ENCODE assay signal across 8 mouse cellular contexts in genomic region chr17:27154256-27154655, GRCm38 (mm10). TPM values are rescaled to one million over a fixed set of nuclear protein-coding genes. Genes with fewer than 3 reads are reported as not detected.
DNase-seq lines count a peak whose midpoint lies in the region; ATAC-seq and TF ChIP-seq lines count a peak whose summit lies in the region.

No protein-coding gene starts in this region.

- no peaks in the 10 kb centered on the region for H3K4me1 ChIP-seq in forebrain, postnatal 0 days (ENCODE audit: insufficient read depth)
- H3K4me1 ChIP-seq in forebrain, embryonic 11.5 days (replicated peaks; ENCODE audit: control insufficient read depth, insufficient read depth, low read length), result no peaks in the 10 kb centered on the region
- H3K4me1 ChIP-seq in embryonic fibroblast, embryonic 13.5 days (ENCODE audit: control insufficient read depth, insufficient read depth, low read length), result peaks cover 8% of the 10 kb centered on the region
- peaks cover 45% of the 10 kb centered on the region for H3K4me1 ChIP-seq in hindbrain, embryonic 13.5 days (replicated peaks)

- no peak for TF ChIP-seq POLR2A in embryonic fibroblast, embryonic 13.5 days (IDR thresholded peaks at IDR 0.05; ENCODE audit: low read depth, low read length)

- ATAC-seq in forebrain, postnatal 0 days, result peak; percentile 16; the same call in 1 of the 2 replicates
- ATAC-seq in forebrain, embryonic 11.5 days (replicated peaks; ENCODE audit: low FRiP score), result no peak
- no peak for ATAC-seq in hindbrain, embryonic 13.5 days (ENCODE audit: low FRiP score)

- WGBS in forebrain, postnatal 0 days, result 67% methylated on average over 14 of the region's 14 CpGs
- whole genome bisulfite sequencing in forebrain, embryonic 11.5 days, result 90% methylated on average over 14 of the region's 14 CpGs
- WGBS in hindbrain, embryonic 13.5 days, result 89% methylated on average over 14 of the region's 14 CpGs

- H3K4me2 ChIP-seq in forebrain, postnatal 0 days (ENCODE audit: low read depth), result no peak overlapping the region
- no peak overlapping the region for H3K4me2 ChIP-seq in forebrain, embryonic 11.5 days (ENCODE audit: low read depth, low read length, severe bottlenecking)
- no peak overlapping the region for H3K4me2 ChIP-seq in hindbrain, embryonic 13.5 days

- no peak overlapping the region for H3K4me3 ChIP-seq in forebrain, postnatal 0 days (ENCODE audit: low read depth, low read length)
- no peak overlapping the region for H3K4me3 ChIP-seq in forebrain, embryonic 11.5 days (ENCODE audit: low read depth, low read length)
- H3K4me3 ChIP-seq in embryonic fibroblast, embryonic 13.5 days (ENCODE audit: insufficient read depth, low read length), result no peak overlapping the region
- no peak overlapping the region for H3K4me3 ChIP-seq in hindbrain, embryonic 13.5 days

- H3K9ac ChIP-seq in forebrain, postnatal 0 days, result no peak overlapping the region
- H3K9ac ChIP-seq in forebrain, embryonic 11.5 days (ENCODE audit: low read length), result no peak overlapping the region
- no peak overlapping the region for H3K9ac ChIP-seq in hindbrain, embryonic 13.5 days

- H3K36me3 ChIP-seq in forebrain, postnatal 0 days (ENCODE audit: insufficient read depth), result no peaks in the 10 kb centered on the region
- H3K36me3 ChIP-seq in forebrain, embryonic 11.5 days (ENCODE audit: control insufficient read depth, insufficient read depth, low read length), result no peaks in the 10 kb centered on the region
- no peaks in the 10 kb centered on the region for H3K36me3 ChIP-seq in hindbrain, embryonic 13.5 days

- no peaks in the 10 kb centered on the region for H3K9me3 ChIP-seq in forebrain, postnatal 0 days (ENCODE audit: low read length)
- no peaks in the 10 kb centered on the region for H3K9me3 ChIP-seq in forebrain, embryonic 11.5 days (ENCODE audit: control insufficient read depth, low read length)
- no peaks in the 10 kb centered on the region for H3K9me3 ChIP-seq in hindbrain, embryonic 13.5 days

- no peak for DNase-seq in forebrain, postnatal 0 days
- no peak for DNase-seq in forebrain, embryonic 11.5 days (ENCODE audit: low spot score)
- DNase-seq in NIH3T3 (ENCODE audit: low read depth), result peak; percentile 55
- DNase-seq in spleen, postnatal 10 days (ENCODE audit: low spot score in 2 of 2), result no peak
- no peak for DNase-seq in lung, postnatal 4 days
- DNase-seq in embryo, embryonic 10.5 days (ENCODE audit: low spot score), result no peak

- no peak overlapping the region for H3K27ac ChIP-seq in forebrain, postnatal 0 days (ENCODE audit: low read depth, low read length)
- no peak overlapping the region for H3K27ac ChIP-seq in forebrain, embryonic 11.5 days (ENCODE audit: low read depth, low read length)
- peak overlapping the region; percentile 65 for H3K27ac ChIP-seq in embryonic fibroblast, embryonic 13.5 days (ENCODE audit: insufficient read depth, low read length)
- H3K27ac ChIP-seq in hindbrain, embryonic 13.5 days, result 0 out of 2 replicates have a peak overlapping the region, but pooled peaks have one; percentile 26

- TF ChIP-seq CTCF in forebrain, postnatal 0 days (IDR thresholded peaks at IDR 0.05; ENCODE audit: low read depth), result no peak
- no peak for TF ChIP-seq CTCF in embryonic fibroblast, embryonic 13.5 days (IDR thresholded peaks at IDR 0.05; ENCODE audit: borderline replicate concordance, insufficient read depth, low read length)

- H3K27me3 ChIP-seq in forebrain, postnatal 0 days (ENCODE audit: insufficient read depth, low read length), result no peaks in the 10 kb centered on the region
- no peaks in the 10 kb centered on the region for H3K27me3 ChIP-seq in forebrain, embryonic 11.5 days (ENCODE audit: control insufficient read depth, insufficient read depth, low read length)
- H3K27me3 ChIP-seq in hindbrain, embryonic 13.5 days, result peaks cover 7% of the 10 kb centered on the region; the same call in 1 of the 2 replicates

RNA-seq across cellular contexts. Expression of gene Ip6k3, which starts 13.3 kb away (rescaled TPM):
- 0.08 TPM in 1 of 2 replicates, not detected in the other for total RNA-seq in forebrain, postnatal 0 days (2014; rRNA removed)
- 0.06 TPM in 2 replicates for polyA plus RNA-seq in forebrain, postnatal 0 days (2015; fragmentation: Nextera tagmentation; extraction: Ambion mirVana)
- polyA plus RNA-seq in forebrain, embryonic 11.5 days (2014; fragmentation: Nextera tagmentation; extraction: Ambion mirVana), result 0.08 and 0.19 TPM in 2 replicates
- polyA plus RNA-seq in embryonic fibroblast, embryonic 13.5 days (2011; ENCODE audit: insufficient read length, low read depth, missing spikeins), result not detected in 2 replicates
- polyA plus RNA-seq in hindbrain, embryonic 13.5 days (2015; fragmentation: Nextera tagmentation; extraction: Ambion mirVana), result 0.45 and 0.58 TPM in 2 replicates

RNA-seq across cellular contexts. Expression of gene Uqcc2, which starts 20.5 kb away (rescaled TPM):
- 214 and 330 TPM in 2 replicates for total RNA-seq in forebrain, postnatal 0 days (2014; rRNA removed)
- 388 and 459 TPM in 2 replicates for polyA plus RNA-seq in forebrain, postnatal 0 days (2015; fragmentation: Nextera tagmentation; extraction: Ambion mirVana)
- 330 and 336 TPM in 2 replicates for polyA plus RNA-seq in forebrain, embryonic 11.5 days (2014; fragmentation: Nextera tagmentation; extraction: Ambion mirVana)
- 148 and 168 TPM in 2 replicates for polyA plus RNA-seq in embryonic fibroblast, embryonic 13.5 days (2011; ENCODE audit: insufficient read length, low read depth, missing spikeins)
- 335 and 349 TPM in 2 replicates for polyA plus RNA-seq in hindbrain, embryonic 13.5 days (2015; fragmentation: Nextera tagmentation; extraction: Ambion mirVana)

RNA-seq across cellular contexts. Expression of gene Lemd2, which starts 50.0 kb away (rescaled TPM):
- 86.9 and 90.7 TPM in 2 replicates for total RNA-seq in forebrain, postnatal 0 days (2014; rRNA removed)
- 17.7 and 19.2 TPM in 2 replicates for polyA plus RNA-seq in forebrain, postnatal 0 days (2015; fragmentation: Nextera tagmentation; extraction: Ambion mirVana)
- 18.1 and 27.8 TPM in 2 replicates for polyA plus RNA-seq in forebrain, embryonic 11.5 days (2014; fragmentation: Nextera tagmentation; extraction: Ambion mirVana)
- 48.7 and 54.5 TPM in 2 replicates for polyA plus RNA-seq in embryonic fibroblast, embryonic 13.5 days (2011; ENCODE audit: insufficient read length, low read depth, missing spikeins)
- 19.0 and 19.9 TPM in 2 replicates for polyA plus RNA-seq in hindbrain, embryonic 13.5 days (2015; fragmentation: Nextera tagmentation; extraction: Ambion mirVana)

Comparison
In these comparisons a context has a peak if more than half of its experiments do, and no peak if none do; other contexts are left out.
1. H3K27ac ChIP-seq: peak in embryonic fibroblast, embryonic 13.5 days (single experiment) and hindbrain, embryonic 13.5 days (single experiment); none in forebrain, postnatal 0 days (single experiment) and forebrain, embryonic 11.5 days (single experiment).